Comparison of ENCODE assay signal across 21 mouse cellular contexts in genomic region chr10:42036846-42037245, GRCm38 (mm10). TPM values are rescaled to one million over a fixed set of nuclear protein-coding genes. Genes with fewer than 3 reads are reported as not detected.
DNase-seq lines count a peak whose midpoint lies in the region; ATAC-seq and TF ChIP-seq lines count a peak whose summit lies in the region.
"Had no signal": no experiment of that assay in that cellular context is flagged by ENCODE, and none has a peak within 500 bp of the region (broad histone marks: within the 10 kb centered on the region; RNA-seq: fewer than 3 reads in every experiment).

No protein-coding gene starts in this region.

- 0 out of 2 replicates have a peak overlapping the region, but pooled peaks have one; percentile 19 for H3K9ac ChIP-seq in heart, embryonic 14.5 days (ENCODE audit: low read length)
- H3K9ac ChIP-seq in heart, adult 2 months (ENCODE audit: low read depth, low read length): no peak overlapping the region
- no peak overlapping the region for H3K9ac ChIP-seq in lung, embryonic 16.5 days (ENCODE audit: low read length)
- H3K9ac ChIP-seq: forebrain, embryonic 13.5 days; liver, embryonic 13.5 days; midbrain, embryonic 12.5 days had no signal

- WGBS in heart, embryonic 14.5 days: 42% methylated on average over 4 of the region's 4 CpGs
- 71% methylated on average over 4 of the region's 4 CpGs for WGBS in heart, adult 2 months
- 47% methylated on average over 4 of the region's 4 CpGs for WGBS in lung, embryonic 16.5 days

- H3K4me1 ChIP-seq in heart, embryonic 14.5 days (ENCODE audit: control insufficient read depth in 2 of 2, insufficient read depth in 2 of 2, low read length in 2 of 2): peaks cover 11 to 18% of the 10 kb centered on the region in 2 experiments
- H3K4me1 ChIP-seq in heart, adult 2 months (ENCODE audit: control insufficient read depth, insufficient read depth, low read length): peaks cover 2% of the 10 kb centered on the region; the same call in 1 of the 2 replicates
- H3K4me1 ChIP-seq in lung, embryonic 16.5 days (replicated peaks; ENCODE audit: control insufficient read depth, insufficient read depth, low read length): 0 out of 2 replicates have a peak, but pooled peaks cover 5% of the 10 kb centered on the region
- H3K4me1 ChIP-seq: forebrain, embryonic 13.5 days; midbrain, embryonic 12.5 days had no signal

- H3K4me2 ChIP-seq in heart, embryonic 14.5 days (ENCODE audit: low read length): no peak overlapping the region
- no peak overlapping the region for H3K4me2 ChIP-seq in lung, embryonic 16.5 days (ENCODE audit: low read depth, low read length)
- H3K4me2 ChIP-seq in myocyte (ENCODE audit: low read depth): peak overlapping the region; percentile 0
- H3K4me2 ChIP-seq: forebrain, embryonic 13.5 days; liver, embryonic 13.5 days; midbrain, embryonic 12.5 days had no signal

- no peak for TF ChIP-seq EP300 in heart, adult 2 months (IDR thresholded peaks at IDR 0.05; ENCODE audit: insufficient read depth, low read depth, low read length)

- TF ChIP-seq POLR2A in heart, adult 2 months (IDR thresholded peaks at IDR 0.05; ENCODE audit: insufficient read depth, low read depth, low read length): no peak
- TF ChIP-seq POLR2A in myocyte (IDR thresholded peaks at IDR 0.05; ENCODE audit: insufficient read length, low read depth): no peak

- no peaks in the 10 kb centered on the region for H3K27me3 ChIP-seq in heart, embryonic 14.5 days (ENCODE audit: control insufficient read depth, insufficient read depth, low read length)
- H3K27me3 ChIP-seq in heart, adult 2 months (ENCODE audit: control insufficient read depth, insufficient read depth, low read length): no peaks in the 10 kb centered on the region
- H3K27me3 ChIP-seq in lung, embryonic 16.5 days (ENCODE audit: control insufficient read depth, insufficient read depth, low read depth, low read length): no peaks in the 10 kb centered on the region
- H3K27me3 ChIP-seq in myocyte (ENCODE audit: control insufficient read depth, insufficient read depth, insufficient read length): peaks cover 5% of the 10 kb centered on the region
- H3K27me3 ChIP-seq: forebrain, embryonic 13.5 days; liver, embryonic 13.5 days had no signal

- intact Hi-C loops in heart, adult 2 months (cut with DNase I): no loop called here

- H3K4me3 ChIP-seq in heart, embryonic 14.5 days (ENCODE audit: control insufficient read depth in 1 of 2, insufficient read depth in 1 of 2, low read depth in 1 of 2, low read length in 2 of 2): no peak overlapping the region
- no peak overlapping the region for H3K4me3 ChIP-seq in heart, adult 2 months
- no peak overlapping the region for H3K4me3 ChIP-seq in lung, embryonic 16.5 days (ENCODE audit: low read length)
- no peak overlapping the region for H3K4me3 ChIP-seq in myocyte
- H3K4me3 ChIP-seq: forebrain, embryonic 13.5 days; limb, embryonic 10.5 days; liver, embryonic 13.5 days; midbrain, embryonic 12.5 days had no signal

- ATAC-seq in heart, embryonic 14.5 days (ENCODE audit: insufficient number of reproducible peaks, insufficient read depth, low FRiP score, low read depth): no peak
- ATAC-seq in lung, embryonic 16.5 days (ENCODE audit: low read depth): peak; percentile 43; the same call in 1 of the 2 replicates
- ATAC-seq: CD4-positive, CD25-positive, alpha-beta regulatory T cell, adult 4 months; forebrain, embryonic 13.5 days; hindbrain, postnatal 0 days had no signal

- DNase-seq in embryo, embryonic 10 days (ENCODE audit: low spot score): peak; percentile 29
- DNase-seq in embryo, embryonic 10.5 days (ENCODE audit: low spot score): no peak
- no peak for DNase-seq in heart, adult 2 months
- DNase-seq in lung, postnatal 36 days: no peak
- DNase-seq in cerebellum, adult 18-20 months: no peak
- DNase-seq: cerebellum, postnatal 25 days; kidney, adult 11 months; layer of hippocampus, postnatal 36 days; liver, embryonic 13.5 days; right cerebral cortex, adult 18-20 months had no signal

- no peaks in the 10 kb centered on the region for H3K36me3 ChIP-seq in heart, embryonic 14.5 days (ENCODE audit: control insufficient read depth, insufficient read depth, low read length)
- no peaks in the 10 kb centered on the region for H3K36me3 ChIP-seq in heart, adult 2 months (ENCODE audit: control insufficient read depth, insufficient read depth, low read length)
- no peaks in the 10 kb centered on the region for H3K36me3 ChIP-seq in lung, embryonic 16.5 days (ENCODE audit: control insufficient read depth, insufficient read depth, low read length)
- no peaks in the 10 kb centered on the region for H3K36me3 ChIP-seq in myocyte (ENCODE audit: control insufficient read depth, insufficient read depth)
- H3K36me3 ChIP-seq: G1E; limb, embryonic 10.5 days; liver, embryonic 13.5 days; midbrain, embryonic 12.5 days had no signal

- H3K79me2 ChIP-seq in heart, adult 2 months (replicated peaks; ENCODE audit: control insufficient read depth, insufficient read depth, low read length): no peaks in the 10 kb centered on the region
- no peaks in the 10 kb centered on the region for H3K79me2 ChIP-seq in myocyte (ENCODE audit: control insufficient read depth, insufficient read depth)

- H3K27ac ChIP-seq in heart, embryonic 14.5 days (replicated peaks in 1 of 2; ENCODE audit: control insufficient read depth in 1 of 2, insufficient read depth in 1 of 2, low read depth in 2 of 2, low read length in 2 of 2): 0 out of 4 replicates have a peak overlapping the region, but pooled peaks have one; percentile 32 to 39
- H3K27ac ChIP-seq in heart, adult 2 months: no peak overlapping the region
- H3K27ac ChIP-seq in lung, embryonic 16.5 days (ENCODE audit: low read length): no peak overlapping the region
- H3K27ac ChIP-seq: forebrain, embryonic 13.5 days; hindbrain, postnatal 0 days; limb, embryonic 10.5 days; liver, embryonic 13.5 days; macrophage; midbrain, embryonic 12.5 days had no signal

- no peaks in the 10 kb centered on the region for H3K9me3 ChIP-seq in heart, embryonic 14.5 days (ENCODE audit: control insufficient read depth, low read length)
- H3K9me3 ChIP-seq in lung, embryonic 16.5 days (ENCODE audit: control insufficient read depth, low read length): no peaks in the 10 kb centered on the region
- H3K9me3 ChIP-seq: forebrain, embryonic 13.5 days; G1E; limb, embryonic 10.5 days; liver, embryonic 13.5 days; midbrain, embryonic 12.5 days had no signal

- no peak for TF ChIP-seq CTCF in heart, adult 2 months (IDR thresholded peaks at IDR 0.05)

- H3ac ChIP-seq in myocyte (ENCODE audit: control insufficient read depth, insufficient read length): no peak overlapping the region

TF ChIP-seq in myocyte, 11 proteins besides CTCF, POLR2A, EP300 and RAD21:
- TF ChIP-seq REST (IDR thresholded peaks at IDR 0.05; ENCODE audit: insufficient read depth, insufficient read length) (no peak), USF1 (IDR thresholded peaks at IDR 0.05; ENCODE audit: low read depth) (no peak), E2F4 (IDR thresholded peaks at IDR 0.05; ENCODE audit: insufficient read depth) (no peak), MYOG (IDR thresholded peaks at IDR 0.05; ENCODE audit: control insufficient read depth in 1 of 3, insufficient read depth in 1 of 3, insufficient read length in 2 of 3, low read depth in 2 of 3) (no peak)
TF ChIP-seq in myocyte: peak in this region for 0.

RNA-seq across cellular contexts. Expression of gene Armc2, which starts 18.6 kb away (rescaled TPM):
- polyA plus RNA-seq in heart, embryonic 14.5 days (2014; fragmentation: Nextera tagmentation; extraction: Ambion mirVana): 1.4 and 2.2 TPM in 2 replicates
- 10 to 100 TPM; 16.7 to 22.8 TPM for total RNA-seq in heart, adult 2 months (2021)
- polyA plus RNA-seq in heart, adult 2 months (2012; rRNA removed): 6.4 and 7.1 TPM in 2 replicates
- 2.0 and 3.0 TPM in 2 replicates for polyA plus RNA-seq in lung, embryonic 16.5 days (2015; fragmentation: Nextera tagmentation; extraction: Ambion mirVana)
- 0.31 TPM for polyA plus RNA-seq in myocyte (2012; fragmentation: generic; extraction: Trizol)
- total RNA-seq: neutrophil, adult 5-6 weeks had no signal
- polyA plus RNA-seq: G1E had no signal

Comparison
In these comparisons a context has a peak if more than half of its experiments do, and no peak if none do; other contexts are left out.
1. H3K27ac ChIP-seq: peak in heart, embryonic 14.5 days (2 of 2); none in heart, adult 2 months (single experiment) and lung, embryonic 16.5 days (single experiment).